Mouse (Mus musculus) C2C12 (cell line): ENCODE measurements around the gene 1700012B09Rik.

ENCODE experiments used
- CEBPB ChIP-seq: IDR thresholded peaks from one replicate; pipeline ENCODE4 v1.6.1; 2011; ENCODE audit warnings: low read depth, mild to moderate bottlenecking, control low read depth, moderate library complexity
- CTCF ChIP-seq: IDR thresholded peaks from one replicate; pipeline ENCODE4 v1.5.1; 2011; ENCODE audit not compliant: control insufficient read depth, insufficient read depth, insufficient read length
- MAX ChIP-seq: IDR thresholded peaks from one replicate; pipeline ENCODE4 v1.6.1; 2011; ENCODE audit warnings: mild to moderate bottlenecking, control low read depth
- MYOD1 ChIP-seq: IDR thresholded peaks from one replicate; pipeline ENCODE4 v1.6.1; 2011; ENCODE audit warnings: low read depth; ENCODE audit not compliant: control insufficient read depth, insufficient read length
- MYOG ChIP-seq: IDR thresholded peaks from one replicate; pipeline ENCODE4 v1.6.1; 2011; ENCODE audit not compliant: control insufficient read depth, insufficient read length; ENCODE audit errors: extremely low read depth
- USF1 ChIP-seq: IDR thresholded peaks from one replicate; pipeline ENCODE4 v1.6.1; 2011; ENCODE audit warnings: low read depth, mild to moderate bottlenecking, control low read depth, moderate library complexity

- TF ChIP-seq MAX, result no peak
- no peak for TF ChIP-seq CTCF
- no peak for TF ChIP-seq CEBPB
- no peak for TF ChIP-seq MYOD1
- TF ChIP-seq USF1, result no peak
- no peak for TF ChIP-seq MYOG
Observed at GRCm38 (mm10) chr9:14740151-14740924, 30.5 kb downstream of the 1700012B09Rik start, which contains the start of gene Piwil4.
